Mouse (Mus musculus) spleen, adult 12 weeks (tissue): Measurements from ENCODE around the gene Rnf220.

Source experiments
- DNase-seq: peaks from one replicate; pipeline ENCODE4 v3.0.0; 2022; ENCODE audit warnings: low spot score

The Rnf220 gene

GRCm38 (mm10) chr4:117224122-117224521 is 272.7 kb downstream of the Rnf220 start:
- no peak for DNase-seq

- no peak for DNase-seq
Observed at GRCm38 (mm10) chr4:117223001-117223400, 273.9 kb downstream of the Rnf220 start.

- DNase-seq, result no peak
Observed at GRCm38 (mm10) chr4:117221836-117222235, 275.0 kb downstream of the Rnf220 start.
